Comparison of ENCODE assay signal across 17 mouse cellular contexts in the genomic region with DNA sequence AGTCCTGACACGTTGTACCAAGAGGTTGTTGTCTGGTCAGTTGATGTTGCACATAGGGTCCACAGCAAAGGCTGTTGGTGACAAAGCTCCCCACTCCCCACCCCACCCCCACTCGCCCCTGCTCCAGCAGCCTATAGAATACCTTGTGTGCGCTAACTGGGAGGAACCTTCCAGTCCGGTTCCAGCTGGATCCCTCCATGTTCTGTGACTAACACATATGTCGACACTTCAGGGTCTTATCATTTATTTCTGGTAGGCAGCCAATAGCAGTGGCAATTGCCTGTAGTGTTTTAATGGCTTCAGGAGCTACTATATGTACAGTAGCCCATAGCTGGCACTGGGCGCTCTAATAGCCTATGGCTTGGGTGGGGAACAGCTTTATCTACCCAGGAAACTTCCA. TPM values are rescaled to one million over a fixed set of nuclear protein-coding genes. Genes with fewer than 3 reads are reported as not detected.
DNase-seq lines count a peak whose midpoint lies in the region; ATAC-seq and TF ChIP-seq lines count a peak whose summit lies in the region.
"Had no signal": no experiment of that assay in that cellular context is flagged by ENCODE, and none has a peak within 500 bp of the region (broad histone marks: within the 10 kb centered on the region; RNA-seq: fewer than 3 reads in every experiment).

No protein-coding gene starts in this region.

- TF ChIP-seq CTCF in stomach, postnatal 0 days (IDR thresholded peaks at IDR 0.05; ENCODE audit: low read depth): no peak

- no peaks in the 10 kb centered on the region for H3K36me3 ChIP-seq in heart, embryonic 12.5 days
- no peaks in the 10 kb centered on the region for H3K36me3 ChIP-seq in lung, embryonic 16.5 days (ENCODE audit: control insufficient read depth, insufficient read depth, low read length)
- H3K36me3 ChIP-seq in stomach, postnatal 0 days (ENCODE audit: control insufficient read depth, insufficient read depth, low read length): no peaks in the 10 kb centered on the region
- H3K36me3 ChIP-seq: forebrain, embryonic 12.5 days; limb, embryonic 15.5 days; midbrain, embryonic 12.5 days had no signal

- no peaks in the 10 kb centered on the region for H3K9me3 ChIP-seq in heart, embryonic 12.5 days (replicated peaks)
- H3K9me3 ChIP-seq in lung, embryonic 16.5 days (ENCODE audit: control insufficient read depth, low read length): no peaks in the 10 kb centered on the region
- H3K9me3 ChIP-seq in stomach, postnatal 0 days (ENCODE audit: control insufficient read depth, low read length): no peaks in the 10 kb centered on the region
- H3K9me3 ChIP-seq: forebrain, embryonic 12.5 days; limb, embryonic 15.5 days; midbrain, embryonic 12.5 days had no signal

- no peak for DNase-seq in heart, adult 9 months (ENCODE audit: low spot score in 2 of 2)
- no peak for DNase-seq in lung, postnatal 36 days
- DNase-seq in NIH3T3 (ENCODE audit: low read depth): peak; percentile 62
- no peak for DNase-seq in stomach, postnatal 0 days (ENCODE audit: low spot score)
- DNase-seq in yolk sac, embryonic 10.5 days (ENCODE audit: low spot score): no peak
- DNase-seq in B cell, adult 2 months: no peak
- DNase-seq: cerebellum, postnatal 25 days; gastrocnemius, postnatal 25 days; right cerebral cortex, postnatal 14 days had no signal

- H3K9ac ChIP-seq in heart, embryonic 12.5 days: no peak overlapping the region
- no peak overlapping the region for H3K9ac ChIP-seq in lung, embryonic 16.5 days (ENCODE audit: low read length)
- H3K9ac ChIP-seq in stomach, postnatal 0 days (ENCODE audit: low read length): no peak overlapping the region
- H3K9ac ChIP-seq: forebrain, embryonic 12.5 days; limb, embryonic 15.5 days; midbrain, embryonic 12.5 days had no signal

- peaks cover 46% of the 10 kb centered on the region for H3K4me1 ChIP-seq in heart, embryonic 12.5 days (replicated peaks)
- peaks cover 19% of the 10 kb centered on the region for H3K4me1 ChIP-seq in lung, embryonic 16.5 days (replicated peaks; ENCODE audit: control insufficient read depth, insufficient read depth, low read length)
- no peaks in the 10 kb centered on the region for H3K4me1 ChIP-seq in stomach, postnatal 0 days (replicated peaks; ENCODE audit: control insufficient read depth, insufficient read depth)

- no peak overlapping the region for H3K4me3 ChIP-seq in heart, embryonic 12.5 days
- H3K4me3 ChIP-seq in lung, embryonic 16.5 days (ENCODE audit: low read length): no peak overlapping the region
- no peak overlapping the region for H3K4me3 ChIP-seq in stomach, postnatal 0 days (ENCODE audit: low read depth, low read length)
- H3K4me3 ChIP-seq: forebrain, embryonic 12.5 days; limb, embryonic 15.5 days; midbrain, embryonic 12.5 days had no signal

- no peak for TF ChIP-seq EP300 in stomach, postnatal 0 days (optimal IDR thresholded peaks at IDR 0.05)

- peak overlapping the region; percentile 52; the same call in 1 of the 2 replicates for H3K27ac ChIP-seq in heart, embryonic 12.5 days (ENCODE audit: poor library complexity, severe bottlenecking)
- H3K27ac ChIP-seq in lung, embryonic 16.5 days (ENCODE audit: low read length): no peak overlapping the region
- H3K27ac ChIP-seq in stomach, postnatal 0 days (replicated peaks): no peak overlapping the region
- H3K27ac ChIP-seq: forebrain, embryonic 12.5 days; limb, embryonic 15.5 days; midbrain, embryonic 12.5 days had no signal

- ATAC-seq in heart, embryonic 12.5 days (ENCODE audit: insufficient number of reproducible peaks, low FRiP score): no peak
- ATAC-seq in lung, embryonic 16.5 days (ENCODE audit: low read depth): peak; percentile 4; the same call in 1 of the 2 replicates
- peak; percentile 28 for ATAC-seq in stomach, postnatal 0 days (ENCODE audit: low FRiP score, low TSS enrichment)
- ATAC-seq: CD4-positive, CD25-positive, alpha-beta regulatory T cell, adult 4 months; inflammation-experienced regulatory T-cells, adult 6 months had no signal

- H3K27me3 ChIP-seq in heart, embryonic 12.5 days (replicated peaks): no peaks in the 10 kb centered on the region
- no peaks in the 10 kb centered on the region for H3K27me3 ChIP-seq in lung, embryonic 16.5 days (ENCODE audit: control insufficient read depth, insufficient read depth, low read depth, low read length)
- H3K27me3 ChIP-seq in stomach, postnatal 0 days (ENCODE audit: control insufficient read depth, insufficient read depth, low read length): no peaks in the 10 kb centered on the region
- H3K27me3 ChIP-seq: limb, embryonic 15.5 days; Patski had no signal

- peak overlapping the region; percentile 15 for H3K4me2 ChIP-seq in heart, embryonic 12.5 days
- H3K4me2 ChIP-seq in lung, embryonic 16.5 days (ENCODE audit: low read depth, low read length): no peak overlapping the region
- H3K4me2 ChIP-seq in stomach, postnatal 0 days (replicated peaks; ENCODE audit: low read depth): no peak overlapping the region
- H3K4me2 ChIP-seq: forebrain, embryonic 12.5 days; limb, embryonic 15.5 days; midbrain, embryonic 12.5 days had no signal

- 46% methylated on average over 6 of the region's 6 CpGs for WGBS in heart, embryonic 12.5 days
- 67% methylated on average over 6 of the region's 6 CpGs for WGBS in lung, embryonic 16.5 days
- 84% methylated on average over 6 of the region's 6 CpGs for WGBS in stomach, postnatal 0 days

RNA-seq across cellular contexts. Expression of gene Noct, which starts 1.9 kb away (rescaled TPM):
- polyA plus RNA-seq in heart, embryonic 12.5 days (2016; fragmentation: Nextera tagmentation; extraction: Ambion mirVana): 12.4 and 14.0 TPM in 2 replicates
- polyA plus RNA-seq in lung, embryonic 16.5 days (2015; fragmentation: Nextera tagmentation; extraction: Ambion mirVana): 5.3 and 5.6 TPM in 2 replicates
- 7.5 and 9.2 TPM in 2 replicates for polyA plus RNA-seq in stomach, postnatal 0 days (2015; fragmentation: Nextera tagmentation; extraction: Ambion mirVana)
